Mouse (Mus musculus) liver, embryonic 13.5 days (tissue): Measurements from ENCODE around the gene Rarg. TPM values are rescaled to one million over a fixed set of nuclear protein-coding genes. Genes with fewer than 3 reads are reported as not detected.

Source experiments
- ATAC-seq: fragments of 200-750 bp; cut with Nextera tagmentation; 2 replicates; pipeline ENCODE4 v1.8.0; 2017; ENCODE audit warnings: low read depth, mild to moderate bottlenecking, moderate number of reproducible peaks, moderate library complexity
- DNase-seq: peaks from one replicate; pipeline ENCODE4 v3.0.0; 2022
- H3K27ac ChIP-seq: fragments of 300-500 bp; sonication (generic); 2 replicates; pipeline ENCODE4 v1.5.1; 2015; ENCODE audit warnings: moderate library complexity, mild to moderate bottlenecking, inconsistent platforms
- H3K27me3 ChIP-seq: fragments of 300-500 bp; sonication (generic); 2 replicates; pipeline ENCODE4 v1.6.1; 2015; ENCODE audit warnings: mild to moderate bottlenecking, inconsistent platforms
- H3K36me3 ChIP-seq: fragments of 300-500 bp; sonication (generic); 2 replicates; pipeline ENCODE4 v1.6.1; 2015; ENCODE audit warnings: mild to moderate bottlenecking, inconsistent platforms
- H3K4me1 ChIP-seq: fragments of 300-500 bp; sonication (generic); replicated peaks from 2 replicates; pipeline ENCODE4 v1.6.1; 2015; ENCODE audit warnings: inconsistent platforms
- H3K4me2 ChIP-seq: fragments of 300-500 bp; sonication (generic); 2 replicates; pipeline ENCODE4 v1.6.1; 2015; ENCODE audit warnings: inconsistent platforms, mild to moderate bottlenecking, moderate library complexity
- H3K4me3 ChIP-seq: fragments of 300-500 bp; sonication (generic); replicated peaks from 2 replicates; pipeline ENCODE4 v1.5.1; 2015; ENCODE audit warnings: mild to moderate bottlenecking, inconsistent platforms
- H3K9ac ChIP-seq: fragments of 300-500 bp; sonication (generic); 2 replicates; pipeline ENCODE4 v1.6.1; 2015; ENCODE audit warnings: mild to moderate bottlenecking, inconsistent platforms
- H3K9me3 ChIP-seq: fragments of 300-500 bp; sonication (generic); replicated peaks from 2 replicates; pipeline ENCODE4 v1.6.1; 2016; ENCODE audit warnings: inconsistent platforms
- WGBS: fragments of 180-500 bp; shearing (Covaris S2); methylation state at CpG from one replicate; pipeline ENCODE4 v1.1.7; 2015; ENCODE audit not compliant: insufficient replicate concordance; 5-methylcytosine and 5-hydroxymethylcytosine counted together
- polyA plus RNA-seq: library from polyadenylated mRNA; unstranded; fragments of >200 nt; fragmentation: Nextera tagmentation; extraction: Ambion mirVana; gene quantifications from 2 replicates; pipeline ENCODE4 v1.2.1, GENCODE M21; 2015

Rarg gene
- polyA plus RNA-seq, 1 experiment from 2014 or later = 2.5 TPM

GRCm38 (mm10) chr15:102256431-102257201 is 701 bp downstream of the Rarg start:
- Histone ChIP-seq H3K4me3 (peak overlapping the region; percentile 51), H3K27me3 (peaks cover 89% of the 10 kb centered on the region), H3K27ac (no peak overlapping the region), H3K4me1 (peaks cover 17% of the 10 kb centered on the region), H3K36me3 (no peaks in the 10 kb centered on the region), H3K9ac (peak overlapping the region; percentile 7; the same call in 1 of the 2 replicates), H3K4me2 (peak overlapping the region; percentile 67), H3K9me3 (no peaks in the 10 kb centered on the region)
- 14% methylated on average over 22 of the region's 22 CpGs for WGBS
- ATAC-seq (no peak), DNase-seq (no peak)

DNA sequence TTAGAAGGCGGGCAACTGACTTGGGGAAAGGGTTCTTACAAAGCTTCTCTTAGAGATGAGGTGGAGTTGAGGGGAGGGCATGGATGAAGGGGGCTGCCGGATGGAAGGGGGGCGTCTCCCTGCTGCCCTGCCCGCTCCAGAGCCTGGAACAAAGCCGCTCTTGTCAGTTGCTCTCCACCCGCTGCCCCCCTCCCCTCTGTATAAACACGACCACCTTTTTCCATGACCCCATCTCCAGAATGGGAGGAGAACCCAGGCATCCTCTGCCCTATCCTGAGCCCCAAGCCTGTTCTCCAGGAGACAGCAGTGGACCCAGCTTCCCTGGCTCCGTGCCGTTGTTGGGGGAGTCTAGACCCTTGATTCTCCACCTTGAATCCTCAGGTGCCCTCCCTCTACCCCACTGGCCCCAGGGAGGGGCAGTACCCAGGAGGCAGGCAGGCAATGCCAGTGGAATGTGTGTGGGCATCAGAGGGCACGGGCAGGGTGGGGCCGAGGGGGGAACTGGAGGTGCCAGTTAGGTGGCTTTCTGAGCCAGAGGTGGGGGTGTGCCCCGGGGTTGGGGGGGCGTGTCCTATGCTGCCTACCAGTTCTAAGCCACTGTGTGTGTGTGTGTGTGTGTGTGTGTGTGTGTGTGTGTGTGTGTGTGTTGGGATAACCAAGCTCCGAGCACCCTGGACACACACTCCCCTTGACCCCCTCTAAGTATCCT is 1.6 kb downstream of the Rarg start:
- WGBS = 48% methylated on average over 13 of the region's 14 CpGs
- Histone ChIP-seq H3K36me3 (no peaks in the 10 kb centered on the region), H3K9me3 (no peaks in the 10 kb centered on the region), H3K27me3 (peaks cover 94% of the 10 kb centered on the region), H3K9ac (no peak overlapping the region), H3K27ac (no peak overlapping the region), H3K4me1 (peaks cover 17% of the 10 kb centered on the region), H3K4me3 (no peak overlapping the region), H3K4me2 (no peak overlapping the region)
- DNase-seq = no peak
- ATAC-seq = no peak

DNA sequence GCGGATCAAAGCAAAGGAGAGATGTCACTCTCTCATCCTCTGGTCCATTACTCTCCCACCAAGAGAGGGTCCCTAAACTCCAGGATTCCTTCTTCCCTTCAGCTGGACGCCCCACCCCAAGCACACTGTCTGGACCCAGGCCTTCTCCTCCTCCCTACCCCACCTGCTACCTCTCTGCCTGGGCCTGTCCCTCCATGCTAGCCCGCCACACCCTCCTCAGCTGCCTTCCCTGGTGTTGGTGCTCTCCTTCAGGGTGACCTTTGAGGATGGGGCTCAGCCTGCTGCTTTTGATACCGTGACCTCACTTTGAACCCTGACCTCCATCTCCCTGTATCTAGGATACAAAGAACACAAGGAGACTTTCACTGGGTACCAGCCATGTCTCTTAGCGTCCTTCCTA is 6.8 kb downstream of the Rarg start:
- H3K9me3 ChIP-seq = no peaks in the 10 kb centered on the region
- WGBS = 59% methylated on average over 5 of the region's 5 CpGs
- H3K36me3 ChIP-seq = no peaks in the 10 kb centered on the region
- H3K4me1 ChIP-seq = peaks cover 37% of the 10 kb centered on the region
- peaks cover 97% of the 10 kb centered on the region for H3K27me3 ChIP-seq
- no peak overlapping the region for H3K4me3 ChIP-seq
- DNase-seq = no peak
- no peak overlapping the region for H3K4me2 ChIP-seq
- no peak for ATAC-seq
- no peak overlapping the region for H3K9ac ChIP-seq
- no peak overlapping the region for H3K27ac ChIP-seq

DNA sequence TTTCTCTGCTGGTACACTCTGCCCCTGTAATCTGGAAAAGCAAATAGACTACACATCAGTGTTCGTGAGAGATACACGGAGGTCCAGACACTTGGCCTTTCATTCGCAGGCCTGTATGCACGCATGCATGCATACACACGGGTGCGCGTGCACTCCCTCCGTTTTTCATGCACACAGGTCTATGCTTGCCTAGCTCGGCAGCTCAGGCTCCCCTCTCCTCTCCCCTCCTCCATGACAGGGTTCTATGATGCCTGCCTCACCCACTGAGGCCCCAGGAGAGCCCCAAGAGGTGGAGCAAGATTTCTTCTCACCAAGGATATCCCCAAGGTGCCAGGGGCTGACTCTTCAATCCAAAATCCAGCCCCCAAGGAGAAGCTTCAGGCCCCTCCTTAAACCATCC is 7.3 kb downstream of the Rarg start:
- ATAC-seq = no peak
- Histone ChIP-seq H3K4me3 (no peak overlapping the region), H3K36me3 (no peaks in the 10 kb centered on the region), H3K9me3 (no peaks in the 10 kb centered on the region), H3K4me1 (peaks cover 42% of the 10 kb centered on the region), H3K9ac (no peak overlapping the region), H3K27me3 (peaks cover 97% of the 10 kb centered on the region), H3K27ac (no peak overlapping the region), H3K4me2 (no peak overlapping the region)
- 54% methylated on average over 9 of the region's 9 CpGs for WGBS
- DNase-seq = no peak

DNA sequence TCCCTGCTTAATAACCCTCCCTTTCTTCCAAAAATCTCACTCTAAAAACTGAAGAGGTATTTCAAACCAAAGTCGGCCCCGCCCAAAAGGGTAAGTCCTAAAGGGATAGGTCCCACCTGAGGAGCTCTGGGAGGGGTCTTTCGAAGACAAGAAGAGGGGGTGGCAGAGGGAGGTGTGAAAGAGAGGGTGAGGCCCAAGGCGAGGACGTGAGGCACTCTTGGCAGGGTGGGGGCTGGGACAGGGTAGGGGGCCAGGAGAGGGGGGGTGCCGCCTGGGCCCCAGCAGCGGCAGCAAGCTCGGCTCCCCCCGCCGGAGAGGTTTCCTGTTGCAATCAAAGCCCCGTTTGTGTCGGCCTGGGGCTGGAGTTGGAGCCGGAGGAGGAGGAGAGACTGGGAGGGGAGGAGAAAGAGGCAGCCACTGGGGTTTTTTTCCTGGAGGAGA is 8.0 kb downstream of the Rarg start:
- 5% methylated on average over 13 of the region's 13 CpGs for WGBS
- H3K4me3 ChIP-seq = no peak overlapping the region

GRCm38 (mm10) chr15:102248812-102249191 is 8.5 kb downstream of the Rarg start:
- DNase-seq = no peak
- Histone ChIP-seq H3K36me3 (no peaks in the 10 kb centered on the region), H3K9ac (no peak overlapping the region), H3K27me3 (peaks cover 98% of the 10 kb centered on the region), H3K27ac (no peak overlapping the region), H3K4me2 (no peak overlapping the region), H3K4me1 (peaks cover 52% of the 10 kb centered on the region), H3K9me3 (no peaks in the 10 kb centered on the region), H3K4me3 (no peak overlapping the region)
- WGBS = 15% methylated on average over 3 of the region's 3 CpGs
- ATAC-seq = no peak

More for the DNA sequence above, 8.0 kb downstream of the Rarg start:
- H3K27me3 ChIP-seq = peaks cover 98% of the 10 kb centered on the region
- no peak overlapping the region for H3K9ac ChIP-seq
- 0 out of 2 replicates have a peak overlapping the region, but pooled peaks have one; percentile 17 for H3K4me2 ChIP-seq
- ATAC-seq (no peak), DNase-seq (no peak)
- no peaks in the 10 kb centered on the region for H3K36me3 ChIP-seq
- no peak overlapping the region for H3K27ac ChIP-seq
- peaks cover 47% of the 10 kb centered on the region for H3K4me1 ChIP-seq
- no peaks in the 10 kb centered on the region for H3K9me3 ChIP-seq

- Histone ChIP-seq H3K9ac (peak overlapping the region; percentile 52), H3K36me3 (no peaks in the 10 kb centered on the region), H3K4me3 (peak overlapping the region; percentile 58), H3K9me3 (no peaks in the 10 kb centered on the region), H3K4me2 (peak overlapping the region; percentile 75), H3K27me3 (peaks cover 98% of the 10 kb centered on the region), H3K4me1 (peaks cover 54% of the 10 kb centered on the region), H3K27ac (peak overlapping the region; percentile 76)
- WGBS = 14% methylated on average over 8 of the region's 8 CpGs
- DNase-seq (no peak), ATAC-seq (no peak)
Observed at GRCm38 (mm10) chr15:102248131-102248811, 9.0 kb downstream of the Rarg start.

DNA sequence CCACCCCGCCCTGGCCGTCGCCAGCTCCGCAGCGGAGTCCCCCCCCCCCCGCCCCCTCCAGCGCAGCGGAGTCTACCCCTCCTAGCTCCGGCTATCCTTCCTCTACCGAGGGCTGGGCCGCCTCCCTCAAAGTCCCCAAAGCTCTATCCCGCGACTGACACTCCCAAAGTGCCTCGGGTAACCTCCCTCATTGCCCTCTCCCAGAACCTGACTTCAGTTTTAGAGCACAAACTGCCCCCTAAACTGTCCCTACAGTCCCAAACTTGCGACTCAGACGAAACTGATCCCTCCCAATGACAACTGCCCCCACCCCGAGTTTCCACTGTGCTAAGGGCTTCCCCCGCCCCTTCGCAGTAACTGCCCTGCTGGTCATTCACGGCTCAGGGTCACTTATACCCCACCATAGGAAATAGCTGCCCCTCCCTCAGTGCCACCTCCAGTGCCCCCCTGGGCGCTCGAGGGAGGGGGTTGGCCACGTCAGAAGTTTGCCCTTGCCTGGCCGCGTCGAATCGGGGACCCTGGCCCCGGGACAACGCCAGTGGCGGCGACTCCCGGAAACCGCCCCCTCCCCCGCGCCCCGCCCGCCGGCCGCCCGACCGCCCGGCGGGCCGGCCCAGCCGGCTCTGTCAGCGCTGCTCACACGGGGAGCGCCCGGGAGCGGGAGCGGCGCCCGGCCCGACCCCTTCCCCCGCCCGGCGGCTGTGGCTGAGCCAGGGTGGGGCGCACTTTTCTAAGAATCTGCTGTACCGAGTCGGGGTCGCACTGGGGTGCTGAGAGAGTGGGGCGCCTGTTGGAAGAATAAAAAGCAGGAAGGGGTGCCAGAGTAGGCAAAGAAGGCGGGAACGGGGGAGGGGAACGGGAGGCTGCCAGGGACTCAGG is 9.8 kb downstream of the Rarg start:
- WGBS = 1% methylated on average over 62 of the region's 65 CpGs
- ATAC-seq (peak; percentile 34), DNase-seq (no peak)
- Histone ChIP-seq H3K27me3 (peaks cover 100% of the 10 kb centered on the region), H3K4me2 (peak overlapping the region; percentile 75), H3K27ac (peak overlapping the region; percentile 76), H3K4me3 (peak overlapping the region; percentile 58), H3K36me3 (no peaks in the 10 kb centered on the region), H3K4me1 (peaks cover 61% of the 10 kb centered on the region), H3K9me3 (no peaks in the 10 kb centered on the region), H3K9ac (peak overlapping the region; percentile 52)

GRCm38 (mm10) chr15:102246866-102247251 is 10.5 kb downstream of the Rarg start:
- Histone ChIP-seq H3K9me3 (no peaks in the 10 kb centered on the region), H3K27me3 (peaks cover 100% of the 10 kb centered on the region), H3K4me2 (peak overlapping the region; percentile 75), H3K36me3 (no peaks in the 10 kb centered on the region), H3K27ac (peak overlapping the region; percentile 76), H3K4me3 (peak overlapping the region; percentile 58), H3K9ac (peak overlapping the region; percentile 41; the same call in 1 of the 2 replicates), H3K4me1 (peaks cover 64% of the 10 kb centered on the region)
- WGBS = under 1% methylated on average over 35 of the region's 35 CpGs
- peak; percentile 35 for DNase-seq
- peak; percentile 34 for ATAC-seq

DNA sequence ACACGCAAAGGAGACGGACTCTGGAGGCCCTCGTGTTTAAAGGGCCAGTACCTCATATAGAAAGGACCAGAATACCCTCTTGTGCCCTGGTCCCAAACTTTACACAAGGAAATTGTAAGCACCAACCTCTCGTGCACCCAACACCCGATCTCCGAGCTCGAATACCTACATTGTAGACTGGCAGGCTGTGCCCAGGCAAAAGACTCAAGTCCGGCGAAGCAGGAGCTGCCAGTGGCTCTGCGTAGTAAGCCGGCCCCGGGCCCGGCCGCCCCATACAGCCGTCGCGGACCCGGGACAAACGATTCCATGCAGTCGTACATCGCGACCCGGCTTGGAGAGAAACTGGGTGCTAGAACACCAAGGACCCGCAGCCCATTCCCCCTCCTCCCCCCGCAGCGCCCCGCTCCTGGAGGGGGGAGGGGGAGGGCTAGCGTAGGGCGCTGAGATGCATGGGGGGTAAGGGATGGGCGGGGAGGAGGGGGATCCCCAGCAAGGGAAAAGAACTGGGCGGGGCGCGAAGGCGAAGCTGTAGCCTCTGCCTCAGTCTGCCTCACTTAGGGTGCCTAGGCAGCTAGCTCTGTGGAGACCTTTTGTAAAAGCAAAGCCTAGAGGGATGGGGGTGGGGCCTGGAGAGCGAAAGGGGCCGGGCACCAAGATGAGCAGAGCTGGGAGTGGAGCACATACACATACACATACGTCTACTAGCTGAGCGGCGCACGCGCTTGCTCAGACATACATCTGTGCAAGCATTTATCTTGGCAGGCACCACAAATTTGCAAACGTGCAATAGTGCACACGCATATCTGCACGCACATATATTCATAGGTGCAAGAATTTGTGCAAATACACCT is 11.2 kb downstream of the Rarg start:
- peak overlapping the region; percentile 58 for H3K4me3 ChIP-seq
- whole genome bisulfite sequencing = under 1% methylated on average over 40 of the region's 44 CpGs
- ATAC-seq = peak; percentile 44
- H3K27ac ChIP-seq = peak overlapping the region; percentile 76
- peaks cover 64% of the 10 kb centered on the region for H3K4me1 ChIP-seq
- H3K9me3 ChIP-seq = no peaks in the 10 kb centered on the region
- H3K4me2 ChIP-seq = peak overlapping the region; percentile 75
- H3K9ac ChIP-seq = peak overlapping the region; percentile 60
- DNase-seq = peak; percentile 24
- H3K27me3 ChIP-seq = peaks cover 100% of the 10 kb centered on the region
- no peaks in the 10 kb centered on the region for H3K36me3 ChIP-seq
